Mouse (Mus musculus) embryonic facial prominence, embryonic 15.5 days (tissue): ENCODE results near the gene Gdf5. TPM values are rescaled to one million over a fixed set of nuclear protein-coding genes. Genes with fewer than 3 reads are reported as not detected.

ENCODE experiments used
- ATAC-seq: fragments of 200-750 bp; cut with Nextera tagmentation; 2 replicates; pipeline ENCODE4 v1.8.0; 2017; ENCODE audit warnings: low read depth, moderate TSS enrichment; ENCODE audit not compliant: insufficient number of reproducible peaks, low FRiP score, low TSS enrichment
- H3K27ac ChIP-seq: fragments of 300-500 bp; sonication (generic); replicated peaks from 2 replicates; pipeline ENCODE4 v1.5.1; 2015; ENCODE audit warnings: mild to moderate bottlenecking, inconsistent platforms
- H3K27me3 ChIP-seq: fragments of 300-500 bp; sonication (generic); 2 replicates; pipeline ENCODE4 v1.6.1; 2015; ENCODE audit warnings: inconsistent platforms
- H3K36me3 ChIP-seq: fragments of 300-500 bp; sonication (generic); 2 replicates; pipeline ENCODE4 v1.6.1; 2015; ENCODE audit warnings: mild to moderate bottlenecking, inconsistent platforms
- H3K4me1 ChIP-seq: fragments of 300-500 bp; sonication (generic); 2 replicates; pipeline ENCODE4 v1.6.1; 2015; ENCODE audit warnings: inconsistent platforms
- H3K4me2 ChIP-seq: fragments of 300-500 bp; sonication (generic); replicated peaks from 2 replicates; pipeline ENCODE4 v1.6.1; 2015; ENCODE audit warnings: mild to moderate bottlenecking, inconsistent platforms
- H3K4me3 ChIP-seq: fragments of 300-500 bp; sonication (generic); replicated peaks from 2 replicates; pipeline ENCODE4 v1.5.1; 2015; ENCODE audit warnings: mild to moderate bottlenecking, inconsistent platforms
- H3K9ac ChIP-seq: fragments of 300-500 bp; sonication (generic); 2 replicates; pipeline ENCODE4 v1.6.1; 2015; ENCODE audit warnings: inconsistent platforms
- H3K9me3 ChIP-seq: fragments of 300-500 bp; sonication (generic); replicated peaks from 2 replicates; pipeline ENCODE4 v1.6.1; 2016; ENCODE audit warnings: inconsistent platforms
- WGBS: fragments of 180-500 bp; shearing (Covaris S2); methylation state at CpG from one replicate; pipeline ENCODE4 v1.1.7; 2015; 5-methylcytosine and 5-hydroxymethylcytosine counted together
- polyA plus RNA-seq: library from polyadenylated mRNA; unstranded; fragments of >200 nt; fragmentation: Nextera tagmentation; extraction: Ambion mirVana; gene quantifications from 2 replicates; pipeline ENCODE4 v1.2.1, GENCODE M21; 2015

The Gdf5 gene
- polyA plus RNA-seq, 1 experiment from 2014 or later: 2.2 TPM

DNA sequence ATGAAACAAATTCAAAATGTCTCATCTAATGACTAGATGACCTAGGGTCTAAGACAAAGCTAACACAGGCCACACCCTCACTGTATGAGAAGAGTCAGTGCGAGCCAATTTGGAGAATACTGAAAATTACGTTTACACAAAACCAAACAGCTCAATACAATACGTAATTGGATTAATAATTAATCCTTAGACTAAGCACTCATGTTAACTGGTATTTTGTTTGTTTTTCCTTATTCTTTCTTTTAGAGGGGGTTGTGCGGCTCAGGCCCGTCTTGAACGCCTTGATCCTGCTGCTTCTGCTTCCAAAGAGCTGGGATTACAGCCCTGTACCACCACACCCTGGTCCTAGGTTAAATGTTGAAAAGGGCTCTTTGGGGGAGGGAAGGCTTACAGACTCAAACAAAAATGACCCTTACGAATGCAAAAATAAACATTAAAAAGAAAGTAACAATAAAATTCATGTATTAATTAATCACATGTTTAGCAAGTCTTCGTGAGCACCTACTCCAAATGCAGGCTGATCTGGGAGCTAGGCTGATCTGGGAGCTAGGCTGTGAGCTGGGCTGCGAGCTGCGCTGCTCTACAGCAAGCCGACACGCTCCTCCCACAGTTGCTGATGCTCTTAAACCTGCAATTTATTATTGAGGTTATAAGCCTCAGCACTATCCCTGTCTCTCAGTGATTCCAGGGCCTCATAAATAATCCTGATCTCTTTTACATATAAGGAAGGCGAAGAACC, 50.7 kb downstream of the Gdf5 start:
- no peak overlapping the region for H3K9ac ChIP-seq
- 90% methylated on average over 13 of the region's 13 CpGs for WGBS
- peaks cover 33% of the 10 kb centered on the region for H3K36me3 ChIP-seq
- ATAC-seq: no peak
- no peaks in the 10 kb centered on the region for H3K4me1 ChIP-seq
- no peaks in the 10 kb centered on the region for H3K9me3 ChIP-seq
- no peak overlapping the region for H3K27ac ChIP-seq
- H3K4me3 ChIP-seq: no peak overlapping the region
- no peaks in the 10 kb centered on the region for H3K27me3 ChIP-seq
- no peak overlapping the region for H3K4me2 ChIP-seq

Other genes with a start within 250 kb of the Gdf5 start
- 38.3 and 39.4 TPM in 2 replicates for gene Edem2, start 215.9 kb downstream of the Gdf5 start, polyA plus RNA-seq
- not detected in 2 replicates for gene Gm17581, start 209.5 kb downstream of the Gdf5 start, polyA plus RNA-seq
- 8.8 and 9.8 TPM in 2 replicates for gene Procr, start 194.2 kb downstream of the Gdf5 start, polyA plus RNA-seq
- 0.09 and 0.11 TPM in 2 replicates for gene Mmp24, start 170.0 kb downstream of the Gdf5 start, polyA plus RNA-seq
- gene BC029722, start 125.9 kb downstream of the Gdf5 start, polyA plus RNA-seq: 21.0 and 24.8 TPM in 2 replicates
- gene Eif6, start 118.4 kb downstream of the Gdf5 start, polyA plus RNA-seq: 205 and 214 TPM in 2 replicates
- gene Fam83c, start 110.5 kb downstream of the Gdf5 start, polyA plus RNA-seq: 4.3 and 4.8 TPM in 2 replicates
- gene Uqcc1, start 15.1 kb downstream of the Gdf5 start, polyA plus RNA-seq: 52.1 and 65.6 TPM in 2 replicates
- gene Gm15557, start 4.6 kb downstream of the Gdf5 start, polyA plus RNA-seq: 0.27 TPM in 1 of 2 replicates, not detected in the other
- 22.5 and 23.3 TPM in 2 replicates for gene Cep250, start 11.1 kb upstream of the Gdf5 start, polyA plus RNA-seq
- gene 6430550D23Rik, start 62.6 kb upstream of the Gdf5 start, polyA plus RNA-seq: 1.8 and 2.2 TPM in 2 replicates
- gene Ergic3, start 62.7 kb upstream of the Gdf5 start, polyA plus RNA-seq: 250 and 256 TPM in 2 replicates
- gene Fer1l4, start 107.6 kb upstream of the Gdf5 start, polyA plus RNA-seq: 0.05 TPM in 1 of 2 replicates, not detected in the other
- gene Spag4, start 119.8 kb upstream of the Gdf5 start, polyA plus RNA-seq: 2.5 TPM in 2 replicates
- 53.5 and 56.3 TPM in 2 replicates for gene Cpne1, start 166.6 kb upstream of the Gdf5 start, polyA plus RNA-seq
- gene Rbm12, start 166.6 kb upstream of the Gdf5 start, polyA plus RNA-seq: 23.9 and 24.1 TPM in 2 replicates
- 17.0 and 17.2 TPM in 2 replicates for gene Gm28036, start 181.7 kb upstream of the Gdf5 start, polyA plus RNA-seq
- 389 and 403 TPM in 2 replicates for gene Romo1, start 198.7 kb upstream of the Gdf5 start, polyA plus RNA-seq
- 42.0 and 44.1 TPM in 2 replicates for gene Nfs1, start 198.8 kb upstream of the Gdf5 start, polyA plus RNA-seq
- gene Rbm39, start 234.9 kb upstream of the Gdf5 start, polyA plus RNA-seq: 643 and 665 TPM in 2 replicates